Mouse (Mus musculus) liver, postnatal 0 days (tissue): ENCODE measurements around the gene Pou6f2.

Source experiments
- CTCF ChIP-seq: sonication (generic); IDR thresholded peaks from 2 replicates; pipeline ENCODE4 v1.5.1; 2016; ENCODE audit warnings: antibody characterized with exemption, low read depth
- EP300 ChIP-seq: IDR thresholded peaks from 2 replicates; pipeline ENCODE4 v1.6.1; 2016; ENCODE audit warnings: antibody characterized with exemption, low read depth, mild to moderate bottlenecking

GRCm38 (mm10) chr13:18287536-18287935 is 110.0 kb downstream of the Pou6f2 start:
- TF ChIP-seq EP300 = no peak
- TF ChIP-seq CTCF = no peak
